Mouse (Mus musculus) testis, adult 2 months (tissue): ENCODE data around the gene Shb. TPM values are rescaled to one million over a fixed set of nuclear protein-coding genes. Genes with fewer than 3 reads are reported as not detected.

ENCODE experiments used
- H3K27ac ChIP-seq: fragments of 200-500 bp; 2 replicates; pipeline ENCODE4 v1.5.1; 2012; ENCODE audit warnings: low read depth, low read length; ENCODE audit not compliant: control insufficient read depth, insufficient read depth
- H3K27me3 ChIP-seq: fragments of 200-500 bp; 2 replicates; pipeline ENCODE4 v1.6.1; 2012; ENCODE audit warnings: mild to moderate bottlenecking, low read length, moderate library complexity; ENCODE audit not compliant: control insufficient read depth, insufficient read depth
- H3K36me3 ChIP-seq: fragments of 200-500 bp; 2 replicates; pipeline ENCODE4 v1.6.1; 2012; ENCODE audit warnings: mild to moderate bottlenecking, low read length; ENCODE audit not compliant: control insufficient read depth, insufficient read depth
- H3K4me1 ChIP-seq: fragments of 200-500 bp; 2 replicates; pipeline ENCODE4 v1.6.1; 2012; ENCODE audit warnings: low read length; ENCODE audit not compliant: control insufficient read depth, insufficient read depth
- H3K4me3 ChIP-seq: fragments of 200-500 bp; 2 replicates; pipeline ENCODE4 v1.5.1; 2012; ENCODE audit warnings: low read depth, mild to moderate bottlenecking, low read length, moderate library complexity, mixed read lengths; ENCODE audit not compliant: control insufficient read depth
- CTCF ChIP-seq: fragments of 200-500 bp; IDR thresholded peaks from 2 replicates; pipeline ENCODE4 v1.5.1; 2012; ENCODE audit warnings: low read depth, mild to moderate bottlenecking, inconsistent platforms, low read length, moderate library complexity; ENCODE audit not compliant: control insufficient read depth, insufficient read depth, insufficient replicate concordance
- POLR2A ChIP-seq: fragments of 200-500 bp; IDR thresholded peaks from 2 replicates; pipeline ENCODE4 v1.6.1; 2012; ENCODE audit warnings: low read depth, mild to moderate bottlenecking, inconsistent platforms, low read length, moderate library complexity; ENCODE audit not compliant: control insufficient read depth
- polyA plus RNA-seq: library from polyadenylated mRNA; depleted of rRNA; stranded (reverse); fragments of >200 nt; gene quantifications from 2 replicates; pipeline ENCODE4 v1.2.3, GENCODE M21; 2012

Gene Shb
- polyA plus RNA-seq, 1 experiment = 7.3 TPM

- Histone ChIP-seq H3K4me1 (no peaks in the 10 kb centered on the region; the same call in 1 of the 2 replicates), H3K4me3 (no peak overlapping the region), H3K27me3 (no peaks in the 10 kb centered on the region), H3K36me3 (no peaks in the 10 kb centered on the region), H3K27ac (no peak overlapping the region)
- no peak for TF ChIP-seq POLR2A
- no peak for TF ChIP-seq CTCF
Observed at GRCm38 (mm10) chr4:45480595-45480994, 51.7 kb downstream of the Shb start.

- Histone ChIP-seq H3K4me3 (no peak overlapping the region), H3K27ac (no peak overlapping the region), H3K27me3 (no peaks in the 10 kb centered on the region), H3K36me3 (no peaks in the 10 kb centered on the region), H3K4me1 (no peaks in the 10 kb centered on the region; the same call in 1 of the 2 replicates)
- TF ChIP-seq POLR2A (no peak), CTCF (no peak)
Observed at GRCm38 (mm10) chr4:45479433-45479832, 52.8 kb downstream of the Shb start.

- H3K4me3 ChIP-seq = no peak overlapping the region
- TF ChIP-seq POLR2A (no peak), CTCF (no peak)
- H3K27ac ChIP-seq = no peak overlapping the region
- no peaks in the 10 kb centered on the region for H3K27me3 ChIP-seq
- no peaks in the 10 kb centered on the region for H3K4me1 ChIP-seq
- H3K36me3 ChIP-seq = no peaks in the 10 kb centered on the region
Observed at GRCm38 (mm10) chr4:45478178-45478577, 54.1 kb downstream of the Shb start.

GRCm38 (mm10) chr4:45477047-45477446, 55.2 kb downstream of the Shb start:
- no peaks in the 10 kb centered on the region for H3K36me3 ChIP-seq
- H3K4me3 ChIP-seq = no peak overlapping the region
- H3K4me1 ChIP-seq = no peaks in the 10 kb centered on the region
- no peak overlapping the region for H3K27ac ChIP-seq
- no peaks in the 10 kb centered on the region for H3K27me3 ChIP-seq
- TF ChIP-seq CTCF (no peak), POLR2A (no peak)

- H3K4me3 ChIP-seq = no peak overlapping the region
- no peak overlapping the region for H3K27ac ChIP-seq
- no peaks in the 10 kb centered on the region for H3K36me3 ChIP-seq
- TF ChIP-seq POLR2A (no peak), CTCF (no peak)
- H3K27me3 ChIP-seq = no peaks in the 10 kb centered on the region
- no peaks in the 10 kb centered on the region for H3K4me1 ChIP-seq
Observed at GRCm38 (mm10) chr4:45474832-45475231, 57.4 kb downstream of the Shb start.

GRCm38 (mm10) chr4:45474131-45474530, 58.1 kb downstream of the Shb start:
- H3K36me3 ChIP-seq = no peaks in the 10 kb centered on the region
- H3K4me3 ChIP-seq = no peak overlapping the region
- no peaks in the 10 kb centered on the region for H3K4me1 ChIP-seq
- no peak overlapping the region for H3K27ac ChIP-seq
- no peaks in the 10 kb centered on the region for H3K27me3 ChIP-seq
- no peak for TF ChIP-seq POLR2A
- TF ChIP-seq CTCF = no peak

GRCm38 (mm10) chr4:45473129-45473528, 59.1 kb downstream of the Shb start:
- TF ChIP-seq CTCF (no peak), POLR2A (no peak)
- Histone ChIP-seq H3K27ac (no peak overlapping the region), H3K4me1 (no peaks in the 10 kb centered on the region; the same call in 1 of the 2 replicates), H3K27me3 (no peaks in the 10 kb centered on the region), H3K4me3 (no peak overlapping the region), H3K36me3 (no peaks in the 10 kb centered on the region)

- Histone ChIP-seq H3K27me3 (no peaks in the 10 kb centered on the region), H3K27ac (no peak overlapping the region), H3K4me1 (no peaks in the 10 kb centered on the region; the same call in 1 of the 2 replicates)
Observed at GRCm38 (mm10) chr4:45472706-45473105, 59.6 kb downstream of the Shb start.

More at GRCm38 (mm10) chr4:45472706-45473105, 59.6 kb downstream of the Shb start:
- TF ChIP-seq POLR2A (no peak), CTCF (no peak)
- no peaks in the 10 kb centered on the region for H3K36me3 ChIP-seq
- H3K4me3 ChIP-seq = no peak overlapping the region
